Mouse (Mus musculus) c-Kit-positive CD71-positive TER-119-positive erythroid progenitor cells, embryonic 14.5 days (primary cell): ENCODE measurements around the gene Ubr3.
"Not testable (repeated sequence)": the region's sequence is repeated elsewhere in the genome, so short reads cannot be mapped to it uniquely, and the experiment has no call there.

Experiments used
- DNase-seq: peaks from one replicate; pipeline ENCODE4 v3.0.0-alpha.2; 2013; ENCODE audit warnings: low spot score

Ubr3 gene

GRCm38 (mm10) chr2:69907394-69907793 is 10.3 kb downstream of the Ubr3 start:
- not testable (repeated sequence) for DNase-seq

- no peak for DNase-seq
Observed at GRCm38 (mm10) chr2:69912801-69913200, 15.8 kb downstream of the Ubr3 start.

- no peak for DNase-seq
Observed at GRCm38 (mm10) chr2:69917301-69917700, 20.3 kb downstream of the Ubr3 start.

- peak; percentile 63 for DNase-seq
Observed at GRCm38 (mm10) chr2:69924943-69925342, 27.9 kb downstream of the Ubr3 start.

- no peak for DNase-seq
Observed at GRCm38 (mm10) chr2:69936331-69936730, 39.3 kb downstream of the Ubr3 start.

- DNase-seq, result peak; percentile 64
Observed at GRCm38 (mm10) chr2:69939226-69939625, 42.2 kb downstream of the Ubr3 start.

GRCm38 (mm10) chr2:69939649-69940048 is 42.6 kb downstream of the Ubr3 start:
- DNase-seq, result no peak

- DNase-seq, result no peak
Observed at GRCm38 (mm10) chr2:69941391-69942030, 44.5 kb downstream of the Ubr3 start.

- DNase-seq, result no peak
Observed at GRCm38 (mm10) chr2:69952849-69953248, 55.8 kb downstream of the Ubr3 start.

- DNase-seq, result peak; percentile 57
Observed at GRCm38 (mm10) chr2:69955635-69956034, 58.6 kb downstream of the Ubr3 start.

GRCm38 (mm10) chr2:69957622-69958021 is 60.6 kb downstream of the Ubr3 start:
- no peak for DNase-seq

- no peak for DNase-seq
Observed at GRCm38 (mm10) chr2:69974896-69975295, 77.8 kb downstream of the Ubr3 start.

- no peak for DNase-seq
Observed at GRCm38 (mm10) chr2:69989224-69989623, 92.2 kb downstream of the Ubr3 start.

- peak; percentile 22 for DNase-seq
Observed at GRCm38 (mm10) chr2:69990647-69991046, 93.6 kb downstream of the Ubr3 start.

GRCm38 (mm10) chr2:69994082-69994736 is 97.2 kb downstream of the Ubr3 start:
- not testable (repeated sequence) for DNase-seq

GRCm38 (mm10) chr2:69994779-69995178 is 97.7 kb downstream of the Ubr3 start:
- DNase-seq, result no peak

- DNase-seq, result peak; percentile 92
Observed at GRCm38 (mm10) chr2:69999097-69999770, 102.2 kb downstream of the Ubr3 start.

GRCm38 (mm10) chr2:70000316-70000715 is 103.3 kb downstream of the Ubr3 start:
- no peak for DNase-seq

- DNase-seq, result no peak
Observed at GRCm38 (mm10) chr2:70006492-70006891, 109.4 kb downstream of the Ubr3 start.

GRCm38 (mm10) chr2:70012941-70013340 is 115.9 kb downstream of the Ubr3 start:
- DNase-seq, result no peak

GRCm38 (mm10) chr2:70018236-70018635 is 121.2 kb downstream of the Ubr3 start:
- DNase-seq, result no peak

GRCm38 (mm10) chr2:70024454-70024853 is 127.4 kb downstream of the Ubr3 start:
- DNase-seq, result peak; percentile 68

GRCm38 (mm10) chr2:70025711-70026110 is 128.7 kb downstream of the Ubr3 start:
- DNase-seq, result no peak
